Mouse (Mus musculus): ENCODE measurements at regions not wholly inside any gene's neighbourhood (a gene's known extent, or its start where the extent isn't known, plus 50 kb on each side); places are given as distances from the start of the nearest gene placed in this dataset.

GRCm38 (mm10) chr2:115326526-115326925 lies 255.0 kb upstream of the BC052040 start:
- no peak for DNase-seq

- DNase-seq: no peak
Observed at GRCm38 (mm10) chr2:115338178-115338577, 243.3 kb upstream of the BC052040 start.

DNA sequence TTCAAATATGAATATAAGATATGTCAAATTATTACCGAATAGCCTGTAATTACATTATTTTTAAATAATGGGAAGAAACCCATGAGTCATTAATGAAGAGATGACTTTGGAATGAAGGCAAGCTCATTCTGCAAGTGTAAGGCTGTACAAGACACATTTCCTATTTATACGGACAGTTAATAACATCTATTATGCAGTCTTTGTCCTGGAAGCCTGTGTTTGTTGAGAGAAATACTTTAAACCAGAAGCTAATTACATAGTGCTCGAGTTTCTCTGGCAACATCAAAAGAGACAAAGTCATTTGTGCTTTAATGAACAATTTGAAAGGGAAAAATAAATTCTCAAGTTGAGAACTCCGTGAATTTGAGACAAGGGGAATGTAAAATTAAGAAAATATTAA lies 242.5 kb upstream of the BC052040 start:
- no peak for DNase-seq

- DNase-seq: no peak
Observed at GRCm38 (mm10) chr2:115342360-115342759, 239.2 kb upstream of the BC052040 start.

DNA sequence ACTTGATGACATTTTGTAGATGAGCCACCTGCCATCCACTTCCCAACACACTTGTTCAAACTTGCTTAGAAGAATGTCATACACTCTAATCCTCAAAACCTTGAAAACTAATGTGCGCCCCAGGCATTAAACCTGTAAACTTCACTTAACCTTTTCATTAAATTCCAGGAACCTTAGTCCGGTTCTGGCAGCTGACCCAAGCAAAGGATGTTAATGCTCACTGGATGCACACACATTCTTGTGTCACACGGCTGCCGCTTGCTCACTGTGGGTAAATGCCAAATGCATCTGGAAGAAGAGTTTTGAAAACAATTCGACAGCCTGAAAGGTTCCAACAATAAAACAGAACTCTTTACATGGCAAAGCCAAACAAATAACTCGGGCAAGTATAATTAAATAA lies 235.0 kb upstream of the BC052040 start:
- peak; percentile 10 to 21 for DNase-seq

GRCm38 (mm10) chr2:115348263-115348662 lies 233.3 kb upstream of the BC052040 start:
- DNase-seq: peak; percentile 9 to 37

GRCm38 (mm10) chr2:115371072-115371471 lies 210.4 kb upstream of the BC052040 start:
- no peak for DNase-seq

GRCm38 (mm10) chr2:115375336-115375735 lies 206.2 kb upstream of the BC052040 start:
- DNase-seq: no peak

DNA sequence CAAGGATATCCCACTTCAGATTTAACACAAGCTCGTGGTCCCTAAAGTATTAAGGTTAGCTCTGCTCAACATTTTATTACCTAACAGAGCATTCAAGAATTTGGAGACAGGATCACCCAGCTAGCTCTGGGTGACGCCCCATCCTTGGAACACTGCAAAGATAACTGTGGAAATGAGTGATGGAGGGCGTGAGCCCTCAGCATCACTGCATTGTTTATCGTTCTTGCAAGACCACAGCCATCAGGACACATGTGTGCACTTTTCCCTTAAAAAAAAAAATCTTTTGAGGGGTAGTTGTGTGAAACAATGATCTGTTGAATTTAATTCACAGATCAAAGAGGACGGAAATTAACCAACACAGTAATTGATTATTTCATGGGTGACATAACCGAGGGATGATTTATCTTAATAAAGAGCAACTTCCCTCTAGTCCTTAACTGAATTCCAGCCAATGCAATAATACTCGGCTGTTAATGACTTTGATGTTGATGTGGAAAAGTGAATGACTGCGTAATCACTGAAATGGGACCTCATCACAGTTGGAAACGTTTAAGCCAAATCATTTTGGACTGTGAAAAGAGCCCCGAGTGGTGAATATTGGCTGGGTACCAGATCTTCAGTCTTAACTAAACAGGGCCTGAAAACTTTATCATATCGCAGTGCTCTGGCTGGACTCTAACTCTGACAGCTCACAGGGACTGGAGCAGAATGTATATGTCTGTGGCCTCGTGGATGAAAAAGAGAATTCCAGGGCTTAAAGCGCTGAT lies 196.9 kb upstream of the BC052040 start:
- DNase-seq: no peak

- DNase-seq: peak; percentile 52 to 68
Observed at GRCm38 (mm10) chr2:115385207-115386168, 196.0 kb upstream of the BC052040 start.

DNA sequence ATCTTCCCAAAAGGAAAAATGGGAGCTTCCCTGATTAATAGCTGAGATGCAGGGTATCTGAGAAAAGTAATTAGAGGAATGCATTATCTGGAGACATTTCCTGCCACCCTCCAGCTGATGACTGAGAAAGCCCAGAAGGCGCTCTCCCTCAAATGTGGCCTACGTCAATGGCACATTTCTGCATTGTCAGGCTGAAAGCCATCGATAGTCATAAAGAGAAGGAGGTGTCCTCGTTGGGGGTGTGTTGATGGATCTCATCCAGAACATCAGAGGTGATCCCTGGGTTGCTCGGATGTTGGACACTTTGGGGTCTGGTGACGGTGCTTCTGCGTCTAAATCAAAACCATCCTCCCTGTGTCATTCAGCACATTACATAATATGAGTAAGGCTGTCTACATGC lies 189.9 kb upstream of the BC052040 start:
- DNase-seq: no peak

DNA sequence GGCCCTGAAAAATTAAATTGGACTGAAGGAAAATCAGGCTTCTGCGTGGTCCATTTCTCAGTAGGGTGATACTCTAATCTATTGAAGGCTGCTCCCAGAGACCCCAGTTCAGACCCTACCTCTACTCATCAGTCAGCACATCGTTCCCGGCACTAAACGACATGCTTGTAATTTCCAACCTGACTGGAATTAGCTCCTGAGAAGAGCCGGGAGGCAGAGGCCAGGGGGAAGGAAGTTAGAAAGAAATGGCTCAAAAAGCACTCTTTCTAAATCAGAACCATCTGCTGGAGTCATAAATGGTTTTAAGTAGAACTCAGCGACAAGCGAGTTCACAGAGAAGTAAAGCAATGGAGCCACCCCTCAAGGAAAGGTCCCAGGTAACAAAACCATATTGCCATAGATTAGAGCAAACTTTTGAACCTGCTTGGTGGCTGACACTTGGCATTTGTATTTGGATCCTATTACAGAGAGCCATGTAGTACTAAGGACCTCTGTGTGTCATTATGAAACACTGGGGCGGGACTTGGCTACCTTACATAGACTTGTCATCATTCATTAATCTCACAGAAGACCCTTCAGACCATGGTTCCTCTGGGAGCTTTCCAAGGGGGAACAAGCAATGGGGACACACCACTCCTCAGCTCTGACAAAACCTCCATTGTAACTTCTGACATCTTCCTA lies 189.3 kb upstream of the BC052040 start:
- DNase-seq: no peak

- no peak for DNase-seq
Observed at GRCm38 (mm10) chr2:115394091-115394490, 187.4 kb upstream of the BC052040 start.

DNA sequence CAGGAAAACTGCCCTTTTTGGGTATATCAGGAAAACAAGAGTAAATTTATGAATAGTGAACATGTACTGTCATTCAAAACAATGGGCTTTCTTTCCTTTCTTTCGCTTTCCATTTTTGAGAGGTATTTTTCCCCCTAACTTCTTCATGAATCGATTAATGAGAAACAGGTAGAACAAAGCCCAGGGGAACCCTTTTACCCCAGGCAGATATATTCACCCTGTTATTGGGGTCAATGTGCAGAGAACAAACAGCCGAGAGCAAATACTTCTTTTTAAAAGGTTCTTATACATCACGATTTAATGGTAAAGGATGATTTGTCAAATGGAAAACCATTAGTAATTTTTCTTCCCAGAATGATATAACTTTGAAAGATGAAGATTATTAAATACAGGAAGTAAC lies 183.0 kb upstream of the BC052040 start:
- no peak for DNase-seq

- DNase-seq: no peak
Observed at GRCm38 (mm10) chr2:115399107-115399740, 182.3 kb upstream of the BC052040 start.

- DNase-seq: peak; percentile 72 to 76
Observed at GRCm38 (mm10) chr2:115399987-115400550, 181.4 kb upstream of the BC052040 start.

- DNase-seq: peak in 1 of 2 experiments; percentile 58
Observed at GRCm38 (mm10) chr2:115402246-115402645, 179.3 kb upstream of the BC052040 start.

DNA sequence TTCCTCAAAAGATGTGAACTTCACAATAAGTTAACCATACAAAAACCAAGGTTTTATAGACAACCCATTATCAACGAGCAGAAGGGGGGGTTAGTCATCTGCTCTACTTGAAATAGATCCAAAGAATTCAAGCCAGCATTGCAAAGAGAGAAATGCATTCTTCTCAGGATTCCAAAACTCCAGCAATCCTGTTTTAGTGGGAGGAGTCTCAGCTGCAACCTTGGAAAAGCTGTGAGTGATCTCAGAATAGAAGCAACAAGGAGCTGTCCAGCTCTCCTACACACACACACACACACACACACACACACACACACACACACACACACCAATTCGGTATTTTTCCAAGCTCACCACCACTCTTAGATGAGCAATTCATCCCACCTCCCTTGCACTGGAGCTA lies 149.0 kb upstream of the BC052040 start:
- no peak for DNase-seq

DNA sequence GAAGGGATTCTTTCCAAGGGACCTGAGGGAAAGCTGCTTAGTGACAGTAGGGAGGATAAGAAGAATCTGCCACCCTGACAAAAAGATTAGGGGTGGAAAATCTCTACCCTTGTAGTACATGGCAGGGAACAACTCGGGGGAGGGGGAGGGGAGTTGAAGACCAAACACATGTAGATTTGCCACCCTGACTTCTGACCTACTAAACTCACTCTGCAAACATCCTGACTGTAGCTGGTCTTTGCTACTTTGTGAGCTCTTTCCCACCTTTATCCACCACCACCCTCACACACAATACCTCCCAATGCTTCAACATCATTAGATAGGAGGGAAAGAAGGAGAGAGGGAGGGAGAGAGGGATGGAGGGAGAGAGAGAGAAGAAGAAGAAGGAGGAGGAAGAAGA lies 140.4 kb upstream of the BC052040 start:
- DNase-seq: no peak

DNA sequence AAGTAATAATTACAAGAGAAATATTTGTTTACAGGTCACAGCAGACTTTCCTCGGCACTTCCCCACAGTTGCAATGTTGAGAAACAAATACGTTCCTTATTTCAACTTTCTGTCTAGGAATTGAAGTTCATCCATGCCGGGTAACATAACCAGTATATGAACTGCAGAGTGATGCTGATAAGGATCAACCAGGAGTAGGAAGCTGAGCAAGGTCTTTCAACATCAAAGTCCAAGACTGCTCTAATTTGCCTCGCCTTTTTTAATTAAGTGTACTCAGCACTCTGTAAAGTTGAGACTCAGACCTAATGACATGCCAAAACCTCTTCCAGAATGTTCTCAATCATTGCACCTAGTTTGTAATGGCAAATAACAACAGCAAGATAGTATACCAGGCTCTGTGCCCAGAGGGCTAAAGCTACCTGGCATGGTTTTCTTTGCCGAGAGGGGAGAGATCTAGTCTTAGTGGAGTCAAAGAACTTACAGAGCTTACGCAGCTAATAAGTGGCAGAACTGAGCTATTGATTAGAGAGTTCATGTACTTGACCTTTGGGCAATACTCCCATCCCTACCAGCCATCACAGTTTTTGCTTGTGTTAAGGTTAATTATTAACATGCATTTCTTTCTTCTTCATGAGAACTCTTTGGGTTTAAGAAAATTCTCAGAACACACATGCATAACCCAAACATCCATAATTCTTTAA lies 131.6 kb upstream of the BC052040 start:
- DNase-seq: no peak

DNA sequence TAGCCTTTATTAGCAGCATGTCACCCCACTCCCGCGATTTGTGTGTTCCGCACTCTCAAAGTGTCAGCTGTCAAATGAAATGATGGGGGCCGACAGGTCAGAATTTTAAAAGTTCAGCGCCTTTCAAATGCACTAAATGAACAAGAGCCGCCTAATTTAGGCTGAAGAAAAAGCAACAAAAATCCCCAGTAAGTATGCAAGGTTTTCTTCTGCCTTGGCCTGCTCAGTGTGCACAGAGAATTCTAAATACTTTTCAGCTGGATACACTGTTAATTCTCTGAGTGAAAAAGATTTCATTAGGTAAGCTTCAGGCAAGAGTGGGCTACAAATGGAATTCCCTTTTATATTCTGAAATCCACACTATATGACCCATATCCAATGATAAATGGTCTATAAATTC lies 125.9 kb upstream of the BC052040 start:
- no peak for DNase-seq

Measured in kidney, postnatal 36 days (tissue).